Mouse (Mus musculus): Measurements from ENCODE around the gene AI837181.
"Not testable (repeated sequence)": the region's sequence is repeated elsewhere in the genome, so short reads cannot be mapped to it uniquely, and the experiment has no call there.

The AI837181 gene

GRCm38 (mm10) chr19:5424782-5425741 lies at the start of gene AI837181, which contains the start of gene Drap1:
TSS of gene AI837181 (plus strand) at chr19:5425144.
TSS of gene Drap1 (minus strand) at chr19:5424979.
- peak; percentile 98 for DNase-seq (ENCODE audit: low read depth)

GRCm38 (mm10) chr19:5377446-5377845 lies 47.5 kb upstream of the AI837181 start:
- DNase-seq (ENCODE audit: low read depth): no peak

GRCm38 (mm10) chr19:5383326-5383725 lies 41.6 kb upstream of the AI837181 start:
- no peak for DNase-seq (ENCODE audit: low read depth)

GRCm38 (mm10) chr19:5384715-5385114 lies 40.2 kb upstream of the AI837181 start:
- no peak for DNase-seq (ENCODE audit: low read depth)

- DNase-seq (ENCODE audit: low read depth): peak; percentile 46
Measured at GRCm38 (mm10) chr19:5388011-5388441, 36.9 kb upstream of the AI837181 start.

GRCm38 (mm10) chr19:5388588-5389242 lies 36.2 kb upstream of the AI837181 start, which contains the start of gene Sart1:
TSS of gene Sart1 (minus strand) at chr19:5388703.
- DNase-seq (ENCODE audit: low read depth): peak; percentile 97

- DNase-seq (ENCODE audit: low read depth): peak; percentile 83
Measured at GRCm38 (mm10) chr19:5389647-5390046, 35.3 kb upstream of the AI837181 start.

GRCm38 (mm10) chr19:5390416-5390815 lies 34.5 kb upstream of the AI837181 start:
- no peak for DNase-seq (ENCODE audit: low read depth)

GRCm38 (mm10) chr19:5392892-5393291 lies 32.1 kb upstream of the AI837181 start:
- no peak for DNase-seq (ENCODE audit: low read depth)

GRCm38 (mm10) chr19:5394168-5394567 lies 30.8 kb upstream of the AI837181 start:
- DNase-seq (ENCODE audit: low read depth): no peak

- no peak for DNase-seq (ENCODE audit: low read depth)
Measured at GRCm38 (mm10) chr19:5395371-5395770, 29.6 kb upstream of the AI837181 start.

GRCm38 (mm10) chr19:5401073-5401472 lies 23.9 kb upstream of the AI837181 start:
- DNase-seq (ENCODE audit: low read depth): not testable (repeated sequence)

GRCm38 (mm10) chr19:5402293-5402692 lies 22.7 kb upstream of the AI837181 start, which contains the start of gene Tsga10ip:
TSS of gene Tsga10ip (minus strand) at chr19:5402526.
- DNase-seq (ENCODE audit: low read depth): no peak

- no peak for DNase-seq (ENCODE audit: low read depth)
Measured at GRCm38 (mm10) chr19:5405924-5406323, 19.0 kb upstream of the AI837181 start.

GRCm38 (mm10) chr19:5406531-5407126 lies 18.3 kb upstream of the AI837181 start:
- not testable (repeated sequence) for DNase-seq (ENCODE audit: low read depth)

- DNase-seq (ENCODE audit: low read depth): peak; percentile 59
Measured at GRCm38 (mm10) chr19:5407133-5407532, 17.8 kb upstream of the AI837181 start.

- DNase-seq (ENCODE audit: low read depth): peak; percentile 76
Measured at GRCm38 (mm10) chr19:5408057-5409001, 16.6 kb upstream of the AI837181 start.

- no peak for DNase-seq (ENCODE audit: low read depth)
Measured at GRCm38 (mm10) chr19:5409068-5409467, 15.9 kb upstream of the AI837181 start.

GRCm38 (mm10) chr19:5410641-5411040 lies 14.3 kb upstream of the AI837181 start:
- no peak for DNase-seq (ENCODE audit: low read depth)

GRCm38 (mm10) chr19:5411961-5412360 lies 13.0 kb upstream of the AI837181 start:
- no peak for DNase-seq (ENCODE audit: low read depth)

- no peak for DNase-seq (ENCODE audit: low read depth)
Measured at GRCm38 (mm10) chr19:5413840-5414239, 11.1 kb upstream of the AI837181 start.

Data from 416B (cell line).